9 mouse cellular contexts compared by ENCODE assay signal in genomic region chr3:122072646-122073571, GRCm38 (mm10). TPM values are rescaled to one million over a fixed set of nuclear protein-coding genes. Genes with fewer than 3 reads are reported as not detected.
DNase-seq lines count a peak whose midpoint lies in the region; ATAC-seq and TF ChIP-seq lines count a peak whose summit lies in the region.
"Had no signal": no experiment of that assay in that cellular context is flagged by ENCODE, and none has a peak within 500 bp of the region (broad histone marks: within the 10 kb centered on the region; RNA-seq: fewer than 3 reads in every experiment).

No protein-coding gene starts in this region.

- H3K27me3 ChIP-seq in lung, postnatal 0 days (replicated peaks; ENCODE audit: insufficient read depth, low read length) = no peaks in the 10 kb centered on the region
- no peaks in the 10 kb centered on the region for H3K27me3 ChIP-seq in kidney, adult 2 months (replicated peaks; ENCODE audit: control insufficient read depth, insufficient read depth, low read length)
- no peaks in the 10 kb centered on the region; the same call in 1 of the 2 replicates for H3K27me3 ChIP-seq in neural tube, embryonic 12.5 days (replicated peaks)

- no peak for TF ChIP-seq POLR2A in lung, adult 2 months (IDR thresholded peaks at IDR 0.05; ENCODE audit: borderline replicate concordance, extremely low read depth, low read depth, low read length)
- TF ChIP-seq POLR2A in kidney, adult 2 months (IDR thresholded peaks at IDR 0.05; ENCODE audit: low read depth, low read length) = peak; percentile 15

- H3K4me1 ChIP-seq in lung, postnatal 0 days (ENCODE audit: insufficient read depth, low read depth, low read length) = peaks cover 19% of the 10 kb centered on the region
- H3K4me1 ChIP-seq in lung, adult 2 months (ENCODE audit: control insufficient read depth, insufficient read depth, low read length) = peaks cover 13% of the 10 kb centered on the region
- H3K4me1 ChIP-seq in kidney, adult 2 months (ENCODE audit: control insufficient read depth, insufficient read depth, low read length) = peaks cover 38% of the 10 kb centered on the region
- H3K4me1 ChIP-seq in neural tube, embryonic 12.5 days = no peaks in the 10 kb centered on the region

- H3K4me3 ChIP-seq in lung, postnatal 0 days (ENCODE audit: low read depth, low read length) = no peak overlapping the region
- H3K4me3 ChIP-seq in lung, adult 2 months (replicated peaks; ENCODE audit: extremely low read depth, low read depth, low read length) = no peak overlapping the region
- no peak overlapping the region for H3K4me3 ChIP-seq in kidney, adult 2 months (ENCODE audit: insufficient read depth, low read depth, low read length)
- H3K4me3 ChIP-seq in neural tube, embryonic 12.5 days = no peak overlapping the region

- no peaks in the 10 kb centered on the region for H3K9me3 ChIP-seq in lung, postnatal 0 days (ENCODE audit: low read length)
- H3K9me3 ChIP-seq in neural tube, embryonic 12.5 days = no peaks in the 10 kb centered on the region

- TF ChIP-seq CTCF in lung, postnatal 0 days (IDR thresholded peaks at IDR 0.05) = no peak
- no peak for TF ChIP-seq CTCF in lung, adult 2 months (IDR thresholded peaks at IDR 0.05; ENCODE audit: insufficient read depth, low read length)
- no peak for TF ChIP-seq CTCF in kidney, adult 2 months (conservative IDR thresholded peaks at IDR 0.05; ENCODE audit: insufficient read depth, insufficient read length, low read depth, low read length)

- peak; percentile 57 for ATAC-seq in lung, postnatal 0 days
- ATAC-seq in neural tube, embryonic 12.5 days (ENCODE audit: low FRiP score, low read depth) = peak; percentile 41; the same call in 1 of the 2 replicates

- H3K4me2 ChIP-seq in lung, postnatal 0 days (replicated peaks; ENCODE audit: low read depth, low read length) = no peak overlapping the region
- no peak overlapping the region for H3K4me2 ChIP-seq in neural tube, embryonic 12.5 days (replicated peaks)

- peak overlapping the region; percentile 43; the same call in 1 of the 2 replicates for H3K27ac ChIP-seq in lung, postnatal 0 days (ENCODE audit: low read length)
- peak overlapping the region; percentile 99 for H3K27ac ChIP-seq in kidney, adult 2 months (ENCODE audit: insufficient read depth, low read depth, low read length)
- H3K27ac ChIP-seq in neural tube, embryonic 12.5 days = no peak overlapping the region

- no peak for TF ChIP-seq EP300 in lung, postnatal 0 days (IDR thresholded peaks at IDR 0.05)

- H3K9ac ChIP-seq in lung, postnatal 0 days (replicated peaks; ENCODE audit: low read depth) = no peak overlapping the region
- no peak overlapping the region for H3K9ac ChIP-seq in neural tube, embryonic 12.5 days

- WGBS in lung, postnatal 0 days = 22% methylated on average over 11 of the region's 11 CpGs
- WGBS in lung, adult 2 months = 31% methylated on average over 11 of the region's 11 CpGs
- WGBS in kidney, adult 2 months = 15% methylated on average over 11 of the region's 11 CpGs
- whole genome bisulfite sequencing in neural tube, embryonic 12.5 days = 65% methylated on average over 11 of the region's 11 CpGs

- no peaks in the 10 kb centered on the region for H3K36me3 ChIP-seq in lung, postnatal 0 days (ENCODE audit: insufficient read depth, low read length)
- H3K36me3 ChIP-seq in kidney, adult 2 months (ENCODE audit: control insufficient read depth, insufficient read depth, low read length) = no peaks in the 10 kb centered on the region
- no peaks in the 10 kb centered on the region for H3K36me3 ChIP-seq in neural tube, embryonic 12.5 days

- peak; percentile 30 for DNase-seq in adrenal gland, postnatal 14 days
- DNase-seq in adrenal gland, postnatal 36 days = no peak
- peak; percentile 49 for DNase-seq in lung, postnatal 0 days (ENCODE audit: low spot score)
- no peak for DNase-seq in lung, adult 2 months
- DNase-seq in kidney, adult 2 months = peak; percentile 92
- DNase-seq in urinary bladder, adult 18-20 months (ENCODE audit: low spot score in 2 of 2) = no peak
- no peak for DNase-seq in layer of hippocampus, postnatal 14 days (ENCODE audit: low spot score in 2 of 2)
- DNase-seq: layer of hippocampus, adult 9-11 months had no signal

RNA-seq across cellular contexts. Expression of gene Abca4, which starts 28.7 kb away (rescaled TPM):
- 2.3 and 3.5 TPM in 2 replicates for total RNA-seq in adrenal gland, postnatal 14 days (2021)
- total RNA-seq in adrenal gland, postnatal 36 days (2021) = 1 to 10 TPM; 2.0 to 3.9 TPM
- polyA plus RNA-seq in lung, postnatal 0 days (2015; fragmentation: Nextera tagmentation; extraction: Ambion mirVana) = 2.3 and 2.5 TPM in 2 replicates
- 5.1 and 5.2 TPM in 2 replicates for polyA plus RNA-seq in lung, adult 2 months (2012; rRNA removed)
- polyA plus RNA-seq in kidney, adult 2 months (2012; rRNA removed) = 8.2 and 9.9 TPM in 2 replicates
- polyA plus RNA-seq in neural tube, embryonic 12.5 days (2016; fragmentation: Nextera tagmentation; extraction: Ambion mirVana) = 0.70 and 0.75 TPM in 2 replicates
- 1 to 10 TPM; 2.6 to 6.6 TPM for total RNA-seq in layer of hippocampus, postnatal 14 days (2021)

Comparison
In these comparisons a context has a peak if more than half of its experiments do, and no peak if none do; other contexts are left out.
1. DNase-seq: peak in adrenal gland, postnatal 14 days (single experiment), lung, postnatal 0 days (single experiment) and kidney, adult 2 months (single experiment); none in adrenal gland, postnatal 36 days (0 of 2), lung, adult 2 months (single experiment), urinary bladder, adult 18-20 months (0 of 2) and layer of hippocampus, postnatal 14 days (0 of 2).